Mouse (Mus musculus) G1E (cell line): ENCODE data around the gene Ago3. TPM values are rescaled to one million over a fixed set of nuclear protein-coding genes. Genes with fewer than 3 reads are reported as not detected.
A peak's percentile ranks its signal among the peaks of the same experiment; 100 is the strongest.

Experiments used
- ATAC-seq: 2 replicates; pipeline ENCODE4 v1.8.0; 2016; ENCODE audit warnings: mild to moderate bottlenecking; ENCODE audit not compliant: insufficient number of reproducible peaks, poor library complexity, low FRiP score, severe bottlenecking; ENCODE audit errors: extremely low read depth
- DNase-seq: peaks from one replicate; pipeline ENCODE4 v3.0.0; 2012; ENCODE audit warnings: low spot score
- H3K27me3 ChIP-seq: 2 replicates; pipeline ENCODE4 v1.6.1; 2012; ENCODE audit warnings: mild to moderate bottlenecking, low read length, inconsistent platforms; ENCODE audit not compliant: insufficient read depth
- H3K36me3 ChIP-seq: replicated peaks from 2 replicates; pipeline ENCODE3; 2012; ENCODE audit warnings: mild to moderate bottlenecking, inconsistent platforms
- H3K4me1 ChIP-seq: 2 replicates; pipeline ENCODE4 v1.6.1; 2012; ENCODE audit warnings: low read depth, low read length, inconsistent platforms, mixed read lengths; ENCODE audit not compliant: insufficient read depth
- H3K4me3 ChIP-seq: 2 replicates; pipeline ENCODE4 v1.5.1; 2012; ENCODE audit warnings: low read depth, mild to moderate bottlenecking, inconsistent platforms, low read length, moderate library complexity, mixed read lengths
- H3K9me3 ChIP-seq: replicated peaks from 2 replicates; pipeline ENCODE4 v1.6.1; 2012; ENCODE audit warnings: inconsistent platforms
- CTCF ChIP-seq: IDR thresholded peaks from 2 replicates; pipeline ENCODE4 v1.5.1; 2012; ENCODE audit warnings: low read depth, low read length, inconsistent platforms, mixed read lengths
- GATA1 ChIP-seq: IDR thresholded peaks from 2 replicates; pipeline ENCODE4 v1.6.1; 2012; ENCODE audit warnings: borderline replicate concordance, low read length, inconsistent platforms, mixed read lengths
- GATA2 ChIP-seq: IDR thresholded peaks from 2 replicates; pipeline ENCODE4 v1.6.1; 2012; ENCODE audit warnings: low read depth, low read length, inconsistent platforms, borderline replicate concordance
- POLR2AphosphoS5 ChIP-seq: IDR thresholded peaks from 2 replicates; pipeline ENCODE4 v1.6.1; 2012; ENCODE audit warnings: low read depth, low read length, inconsistent platforms; ENCODE audit not compliant: insufficient replicate concordance
- TAL1 ChIP-seq: conservative IDR thresholded peaks from 2 replicates; pipeline ENCODE4 v1.6.1; 2012; ENCODE audit warnings: low read depth, low read length, inconsistent platforms, mixed read lengths
- polyA plus RNA-seq: library from polyadenylated mRNA; stranded (reverse); fragments of >175 nt; gene quantifications from 2 replicates; pipeline ENCODE4 v1.2.3, GENCODE M21; 2012
- total RNA-seq, 2 experiments: library from RNA; stranded (forward) in 1 of 2; stranded (reverse) in 1 of 2; fragments of 200-1000 nt in 1 of 2; fragments of >200 nt in 1 of 2; fragmentation: Nextera tagmentation in 1 of 2; gene quantifications; 2 replicates each; pipeline ENCODE4 v1.2.3; 2014 to 2017

Gene Ago3
- total and polyA plus RNA-seq, 3 experiments, result 6.3 to 18.0 (median 6.6) TPM

GRCm38 (mm10) chr4:126431746-126432145, 2.4 kb upstream of the Ago3 start:
- Histone ChIP-seq H3K4me1 (peaks cover 22% of the 10 kb centered on the region), H3K27me3 (no peaks in the 10 kb centered on the region), H3K36me3 (peaks cover 31% of the 10 kb centered on the region), H3K9me3 (no peaks in the 10 kb centered on the region), H3K4me3 (no peak overlapping the region)
- TF ChIP-seq GATA2 (no peak), POLR2AphosphoS5 (no peak), GATA1 (no peak), TAL1 (no peak), CTCF (no peak)
- ATAC-seq (no peak), DNase-seq (no peak)

- Histone ChIP-seq H3K4me3 (peak overlapping the region; percentile 100), H3K36me3 (peaks cover 15% of the 10 kb centered on the region), H3K27me3 (no peaks in the 10 kb centered on the region), H3K9me3 (no peaks in the 10 kb centered on the region), H3K4me1 (peaks cover 22% of the 10 kb centered on the region)
- ATAC-seq (no peak), DNase-seq (no peak)
- TF ChIP-seq CTCF (no peak), GATA1 (no peak), GATA2 (no peak), TAL1 (no peak), POLR2AphosphoS5 (no peak)
Observed at GRCm38 (mm10) chr4:126428682-126429346, 542 bp downstream of the Ago3 start.

- H3K4me1 ChIP-seq, result peaks cover 7% of the 10 kb centered on the region
- TF ChIP-seq CTCF (no peak), POLR2AphosphoS5 (no peak), TAL1 (no peak), GATA1 (no peak)
- no peaks in the 10 kb centered on the region for H3K9me3 ChIP-seq
- DNase-seq (no peak), ATAC-seq (no peak)
- no peak overlapping the region for H3K4me3 ChIP-seq
- H3K36me3 ChIP-seq, result peaks cover 5% of the 10 kb centered on the region
- no peaks in the 10 kb centered on the region for H3K27me3 ChIP-seq
Observed at GRCm38 (mm10) chr4:126423866-126424265, 5.5 kb downstream of the Ago3 start.

- no peaks in the 10 kb centered on the region for H3K27me3 ChIP-seq
- peaks cover 20% of the 10 kb centered on the region for H3K36me3 ChIP-seq
- DNase-seq (no peak), ATAC-seq (no peak)
- no peak overlapping the region for H3K4me3 ChIP-seq
- no peaks in the 10 kb centered on the region for H3K4me1 ChIP-seq
- H3K9me3 ChIP-seq, result no peaks in the 10 kb centered on the region
- TF ChIP-seq GATA1, result no peak
Observed at GRCm38 (mm10) chr4:126415707-126416106, 13.6 kb downstream of the Ago3 start.

GRCm38 (mm10) chr4:126412526-126412925, 16.8 kb downstream of the Ago3 start:
- ATAC-seq, result no peak
- H3K4me3 ChIP-seq, result no peak overlapping the region
- H3K27me3 ChIP-seq, result no peaks in the 10 kb centered on the region
- peaks cover 23% of the 10 kb centered on the region for H3K36me3 ChIP-seq
- no peak for DNase-seq
- H3K9me3 ChIP-seq, result no peaks in the 10 kb centered on the region
- no peaks in the 10 kb centered on the region for H3K4me1 ChIP-seq
- TF ChIP-seq CTCF (no peak), GATA2 (no peak), TAL1 (no peak), GATA1 (no peak), POLR2AphosphoS5 (no peak)

- H3K36me3 ChIP-seq, result peaks cover 39% of the 10 kb centered on the region
- H3K27me3 ChIP-seq, result no peaks in the 10 kb centered on the region
- H3K4me3 ChIP-seq, result no peak overlapping the region
- DNase-seq (no peak), ATAC-seq (no peak)
- no peak for TF ChIP-seq TAL1
- TF ChIP-seq CTCF, result no peak
- no peak for TF ChIP-seq GATA2
- no peak for TF ChIP-seq GATA1
- no peak for TF ChIP-seq POLR2AphosphoS5
- no peaks in the 10 kb centered on the region for H3K9me3 ChIP-seq
- no peaks in the 10 kb centered on the region for H3K4me1 ChIP-seq
Observed at GRCm38 (mm10) chr4:126371497-126371896, 57.9 kb downstream of the Ago3 start.

GRCm38 (mm10) chr4:126360069-126360468, 69.3 kb downstream of the Ago3 start:
- H3K4me1 ChIP-seq, result no peaks in the 10 kb centered on the region
- no peak for TF ChIP-seq GATA2
- TF ChIP-seq POLR2AphosphoS5, result no peak
- no peak for TF ChIP-seq CTCF
- TF ChIP-seq GATA1, result no peak
- TF ChIP-seq TAL1, result no peak
- no peak for DNase-seq

More at GRCm38 (mm10) chr4:126360069-126360468, 69.3 kb downstream of the Ago3 start:
- H3K27me3 ChIP-seq, result no peaks in the 10 kb centered on the region
- H3K4me3 ChIP-seq, result no peak overlapping the region
- no peak for ATAC-seq
- no peaks in the 10 kb centered on the region for H3K9me3 ChIP-seq
- peaks cover 47% of the 10 kb centered on the region for H3K36me3 ChIP-seq
